Mouse (Mus musculus) layer of hippocampus, postnatal 25 days (tissue): ENCODE data around the gene Kctd5. TPM values are rescaled to one million over a fixed set of nuclear protein-coding genes. Genes with fewer than 3 reads are reported as not detected.

Source experiments
- DNase-seq, 2 experiments: peaks; one replicate each; pipeline ENCODE4 v3.0.0; 2022; ENCODE audit warnings: mixed read lengths in 2 of 2, low spot score in 1 of 2; ENCODE audit errors: extremely low spot score in 1 of 2
- total RNA-seq, 2 experiments: library from RNA; stranded (reverse); gene quantifications; 2 replicates each; pipeline ENCODE4 v1.2.3; 2021

The Kctd5 gene
- total RNA-seq, 2 experiments from 2014 or later = 30.7 to 34.9 TPM

- DNase-seq = no peak
Measured at GRCm38 (mm10) chr17:24044482-24044881, 28.8 kb downstream of the Kctd5 start.

- DNase-seq = no peak
Measured at GRCm38 (mm10) chr17:24037844-24038243, 35.4 kb downstream of the Kctd5 start, which contains the start of gene Prss27. Gene Prss27, plus strand, starts transcription at chr17:24038144.

- DNase-seq = no peak
Measured at GRCm38 (mm10) chr17:24037360-24037759, 35.9 kb downstream of the Kctd5 start.

- no peak for DNase-seq
Measured at GRCm38 (mm10) chr17:24036954-24037353, 36.3 kb downstream of the Kctd5 start.

- no peak for DNase-seq
Measured at GRCm38 (mm10) chr17:24035087-24035486, 38.2 kb downstream of the Kctd5 start.

GRCm38 (mm10) chr17:24030551-24030950 is 42.7 kb downstream of the Kctd5 start:
- DNase-seq = no peak

GRCm38 (mm10) chr17:24029477-24029876 is 43.8 kb downstream of the Kctd5 start:
- DNase-seq = no peak

GRCm38 (mm10) chr17:24021375-24022199 is 51.7 kb downstream of the Kctd5 start:
- no peak for DNase-seq

GRCm38 (mm10) chr17:24020696-24021095 is 52.6 kb downstream of the Kctd5 start:
- DNase-seq = no peak

- peak in 1 of 2 experiments; percentile 32 for DNase-seq
Measured at GRCm38 (mm10) chr17:24015727-24016126, 57.6 kb downstream of the Kctd5 start.

- no peak for DNase-seq
Measured at GRCm38 (mm10) chr17:24014433-24014965, 58.8 kb downstream of the Kctd5 start.

- no peak for DNase-seq
Measured at GRCm38 (mm10) chr17:24012921-24013320, 60.4 kb downstream of the Kctd5 start.

- no peak for DNase-seq
Measured at GRCm38 (mm10) chr17:24009617-24010016, 63.7 kb downstream of the Kctd5 start.

GRCm38 (mm10) chr17:24008105-24008504 is 65.2 kb downstream of the Kctd5 start:
- DNase-seq = no peak

- no peak for DNase-seq
Measured at GRCm38 (mm10) chr17:24007391-24007790, 65.9 kb downstream of the Kctd5 start.

GRCm38 (mm10) chr17:24006930-24007329 is 66.4 kb downstream of the Kctd5 start:
- no peak for DNase-seq

- DNase-seq = no peak
Measured at GRCm38 (mm10) chr17:24005049-24005448, 68.2 kb downstream of the Kctd5 start.

- no peak for DNase-seq
Measured at GRCm38 (mm10) chr17:24004071-24004665, 69.1 kb downstream of the Kctd5 start.

- peak; percentile 52 to 57 for DNase-seq
Measured at GRCm38 (mm10) chr17:24000404-24000803, 72.9 kb downstream of the Kctd5 start.

GRCm38 (mm10) chr17:23998383-23998782 is 74.9 kb downstream of the Kctd5 start:
- DNase-seq = no peak

- no peak for DNase-seq
Measured at GRCm38 (mm10) chr17:23997901-23998300, 75.4 kb downstream of the Kctd5 start, which contains the start of gene Prss22. Gene Prss22, minus strand, starts transcription at chr17:23998100.
